Mouse (Mus musculus) MEL (cell line): ENCODE results near the gene Cbr3.

Experiments used
- CTCF ChIP-seq, 3 experiments: IDR thresholded peaks in 2 of 3; conservative IDR thresholded peaks in 1 of 3; 2 replicates each; pipeline ENCODE4 v1.5.1; 2011 to 2012; ENCODE audit warnings: low read length in 3 of 3, low read depth in 2 of 3, mild to moderate bottlenecking in 2 of 3, improper control_type of control experiment in 1 of 3, inconsistent platforms in 1 of 3, mixed read lengths in 1 of 3, moderate library complexity in 1 of 3; ENCODE audit not compliant: control insufficient read depth in 1 of 3, insufficient read depth in 1 of 3, poor library complexity in 1 of 3, severe bottlenecking in 1 of 3
- E2F4 ChIP-seq: IDR thresholded peaks from 2 replicates; pipeline ENCODE4 v1.6.1; 2011; ENCODE audit warnings: low read depth, low read length, improper control_type of control experiment, borderline replicate concordance
- MYB ChIP-seq: IDR thresholded peaks from 2 replicates; pipeline ENCODE4 v1.6.1; 2011; ENCODE audit warnings: mild to moderate bottlenecking, low read depth, low read length, improper control_type of control experiment
- NRF1 ChIP-seq: IDR thresholded peaks from 2 replicates; pipeline ENCODE4 v1.6.1; 2014; ENCODE audit warnings: low read depth, mild to moderate bottlenecking, inconsistent platforms, low read length, improper control_type of control experiment, moderate library complexity; ENCODE audit not compliant: poor library complexity, insufficient read depth, severe bottlenecking
- POLR2A ChIP-seq, 2 experiments: IDR thresholded peaks; 2 replicates each; pipeline ENCODE4 v1.6.1; 2011 to 2012; ENCODE audit warnings: low read length in 2 of 2, mild to moderate bottlenecking in 2 of 2, control low read depth in 1 of 2, improper control_type of control experiment in 1 of 2, low read depth in 1 of 2, moderate library complexity in 1 of 2; ENCODE audit not compliant: control insufficient read depth in 1 of 2, insufficient read depth in 1 of 2, poor library complexity in 1 of 2
- RCOR1 ChIP-seq: IDR thresholded peaks from 2 replicates; pipeline ENCODE4 v1.6.1; 2012; ENCODE audit warnings: low read depth, mild to moderate bottlenecking, inconsistent platforms, low read length, improper control_type of control experiment
- TBP ChIP-seq: IDR thresholded peaks from 2 replicates; pipeline ENCODE4 v1.8.0; 2011; ENCODE audit warnings: low read depth, low read length, improper control_type of control experiment
- USF1 ChIP-seq: IDR thresholded peaks from 2 replicates; pipeline ENCODE4 v1.6.1; 2014; ENCODE audit warnings: low read depth, mild to moderate bottlenecking, inconsistent platforms, low read length, improper control_type of control experiment, moderate library complexity
- ZMIZ1 ChIP-seq: IDR thresholded peaks from 2 replicates; pipeline ENCODE4 v1.6.1; 2012; ENCODE audit warnings: low read depth, mild to moderate bottlenecking, inconsistent platforms, low read length, improper control_type of control experiment, moderate library complexity
- ZNF384 ChIP-seq: IDR thresholded peaks from 2 replicates; pipeline ENCODE4 v1.6.1; 2012; ENCODE audit warnings: low read depth, mild to moderate bottlenecking, inconsistent platforms, low read length, improper control_type of control experiment

GRCm38 (mm10) chr16:93669521-93669920 lies 13.5 kb upstream of the Cbr3 start:
- TF ChIP-seq ZMIZ1 (no peak), CTCF (IDR thresholded peaks at IDR 0.05 in 2 of 3, conservative IDR thresholded peaks at IDR 0.05 in 1 of 3; ENCODE audit: control insufficient read depth in 1 of 3, insufficient read depth in 1 of 3, low read depth in 2 of 3, low read length in 3 of 3, poor library complexity in 1 of 3, severe bottlenecking in 1 of 3) (no peak), NRF1 (no peak), POLR2A (IDR thresholded peaks at IDR 0.05; ENCODE audit: control insufficient read depth in 1 of 2, insufficient read depth in 1 of 2, low read depth in 1 of 2, low read length in 2 of 2, poor library complexity in 1 of 2) (no peak), TBP (no peak), MYB (no peak), USF1 (no peak), E2F4 (no peak), ZNF384 (no peak), RCOR1 (no peak)
